Mouse (Mus musculus) heart, postnatal 4 days (tissue): ENCODE measurements around the gene Sbno2. TPM values are rescaled to one million over a fixed set of nuclear protein-coding genes. Genes with fewer than 3 reads are reported as not detected.
"Not testable (repeated sequence)": the region's sequence is repeated elsewhere in the genome, so short reads cannot be mapped to it uniquely, and the experiment has no call there.

ENCODE experiments used
- DNase-seq: peaks from one replicate; pipeline ENCODE4 v3.0.0; 2021
- total RNA-seq, 2 experiments: library from RNA; stranded (reverse); gene quantifications; 2 replicates each; pipeline ENCODE4 v1.2.3; 2021

Sbno2 gene
- total RNA-seq, 2 experiments from 2014 or later = 19.0 to 19.4 TPM

- DNase-seq = no peak
Observed at GRCm38 (mm10) chr10:80056976-80057682, 48.2 kb downstream of the Sbno2 start.

- DNase-seq = no peak
Observed at GRCm38 (mm10) chr10:80056506-80056905, 48.9 kb downstream of the Sbno2 start.

GRCm38 (mm10) chr10:80055891-80056290 lies 49.5 kb downstream of the Sbno2 start:
- no peak for DNase-seq

GRCm38 (mm10) chr10:80055364-80055763 lies 50.0 kb downstream of the Sbno2 start:
- no peak for DNase-seq

- DNase-seq = not testable (repeated sequence)
Observed at GRCm38 (mm10) chr10:80054911-80055310, 50.5 kb downstream of the Sbno2 start.

- DNase-seq = peak; percentile 78
Observed at GRCm38 (mm10) chr10:80053831-80054815, 51.2 kb downstream of the Sbno2 start.

GRCm38 (mm10) chr10:80053259-80053780 lies 52.1 kb downstream of the Sbno2 start:
- peak; percentile 100 for DNase-seq

GRCm38 (mm10) chr10:80052374-80052764 lies 53.0 kb downstream of the Sbno2 start:
- DNase-seq = no peak

- DNase-seq = peak; percentile 58
Observed at GRCm38 (mm10) chr10:80051618-80052373, 53.6 kb downstream of the Sbno2 start.

GRCm38 (mm10) chr10:80050885-80051617 lies 54.3 kb downstream of the Sbno2 start:
- no peak for DNase-seq

- DNase-seq = no peak
Observed at GRCm38 (mm10) chr10:80050244-80050643, 55.1 kb downstream of the Sbno2 start.

GRCm38 (mm10) chr10:80048834-80049233 lies 56.5 kb downstream of the Sbno2 start:
- no peak for DNase-seq

- no peak for DNase-seq
Observed at GRCm38 (mm10) chr10:80048396-80048795, 57.0 kb downstream of the Sbno2 start.

GRCm38 (mm10) chr10:80047041-80047565 lies 58.3 kb downstream of the Sbno2 start, which contains the start of gene Gpx4:
TSS of gene Gpx4 (plus strand) at chr10:80047166.
- DNase-seq = no peak

- no peak for DNase-seq
Observed at GRCm38 (mm10) chr10:80045766-80046165, 59.6 kb downstream of the Sbno2 start.

- not testable (repeated sequence) for DNase-seq
Observed at GRCm38 (mm10) chr10:80045364-80045763, 60.0 kb downstream of the Sbno2 start.

GRCm38 (mm10) chr10:80044087-80044486 lies 61.3 kb downstream of the Sbno2 start:
- no peak for DNase-seq

- DNase-seq = not testable (repeated sequence)
Observed at GRCm38 (mm10) chr10:80041409-80042060, 63.8 kb downstream of the Sbno2 start.

GRCm38 (mm10) chr10:80039559-80039979 lies 65.8 kb downstream of the Sbno2 start, which contains the start of gene Polr2e:
TSS of gene Polr2e (minus strand) at chr10:80039795.
- peak; percentile 97 for DNase-seq

- no peak for DNase-seq
Observed at GRCm38 (mm10) chr10:80036832-80037231, 68.5 kb downstream of the Sbno2 start.

GRCm38 (mm10) chr10:80035686-80036085 lies 69.7 kb downstream of the Sbno2 start:
- no peak for DNase-seq
